Mouse (Mus musculus) ES-E14 (cell line): ENCODE data around the gene Gtf3c1. TPM values are rescaled to one million over a fixed set of nuclear protein-coding genes. Genes with fewer than 3 reads are reported as not detected.

ENCODE experiments used
- DNase-seq: peaks from one replicate; pipeline ENCODE4 v3.0.0-alpha.2; 2013; ENCODE audit warnings: low read depth, low spot score
- H3K27ac ChIP-seq: 2 replicates; pipeline ENCODE4 v1.5.1; 2012; ENCODE audit warnings: low read depth, mild to moderate bottlenecking, low read length, moderate library complexity, mixed read lengths; ENCODE audit not compliant: poor library complexity, insufficient read depth, severe bottlenecking
- H3K36me3 ChIP-seq: 2 replicates; pipeline ENCODE4 v1.6.1; 2012; ENCODE audit warnings: mild to moderate bottlenecking, low read length, moderate library complexity, mixed read lengths; ENCODE audit not compliant: control insufficient read depth, poor library complexity, insufficient read depth, severe bottlenecking
- H3K4me1 ChIP-seq, 2 experiments: fragments of 150-350 bp in 1 of 2; sonication (generic) in 1 of 2; 2 replicates each; pipeline ENCODE4 v1.6.1; 2012; ENCODE audit warnings: low read length in 2 of 2, mild to moderate bottlenecking in 1 of 2, mixed read lengths in 1 of 2; ENCODE audit not compliant: control insufficient read depth in 2 of 2, insufficient read depth in 2 of 2, poor library complexity in 1 of 2
- H3K4me3 ChIP-seq, 2 experiments: fragments of 150-350 bp in 1 of 2; sonication (generic) in 1 of 2; 2 replicates each; pipeline ENCODE4 v1.5.1; 2012; ENCODE audit warnings: low read length in 2 of 2, low read depth in 1 of 2, mild to moderate bottlenecking in 1 of 2, mixed read lengths in 1 of 2; ENCODE audit not compliant: insufficient read depth in 1 of 2, poor library complexity in 1 of 2, severe bottlenecking in 1 of 2
- H3K9ac ChIP-seq: 2 replicates; pipeline ENCODE4 v1.6.1; 2012; ENCODE audit warnings: low read depth, mild to moderate bottlenecking, low read length, mixed read lengths; ENCODE audit not compliant: poor library complexity, insufficient read depth, severe bottlenecking
- H3K9me3 ChIP-seq: fragments of 150-350 bp; sonication (generic); 2 replicates; pipeline ENCODE4 v1.6.1; 2012; ENCODE audit warnings: low read depth, mild to moderate bottlenecking, low read length; ENCODE audit not compliant: control insufficient read depth, insufficient read depth
- CHD2 ChIP-seq: IDR thresholded peaks from 2 replicates; pipeline ENCODE4 v1.6.1; 2014; ENCODE audit warnings: mild to moderate bottlenecking, low read depth, low read length, inconsistent platforms
- HCFC1 ChIP-seq: IDR thresholded peaks from 2 replicates; pipeline ENCODE4 v1.6.1; 2012; ENCODE audit warnings: low read length, inconsistent platforms, borderline replicate concordance; ENCODE audit not compliant: insufficient read depth
- MAFK ChIP-seq: IDR thresholded peaks from 2 replicates; pipeline ENCODE4 v1.6.1; 2014; ENCODE audit warnings: mild to moderate bottlenecking, low read depth, low read length, inconsistent platforms; ENCODE audit not compliant: insufficient read depth
- ZC3H11A ChIP-seq: IDR thresholded peaks from 2 replicates; pipeline ENCODE4 v1.6.1; 2012; ENCODE audit warnings: low read depth, mild to moderate bottlenecking, inconsistent platforms, low read length, borderline replicate concordance
- ZNF384 ChIP-seq: IDR thresholded peaks from 2 replicates; pipeline ENCODE4 v1.6.1; 2012; ENCODE audit warnings: low read depth, low read length, inconsistent platforms
- in situ Hi-C, 2 experiments: fragments of 600-800 bp; cut with MboI; formaldehyde crosslinking; loops; one replicate each; pipeline ENCODE4 v1.15.1; 2025; ENCODE audit warnings: low sequenced_read_pairs in 2 of 2, inconsistent platforms in 1 of 2; ENCODE audit not compliant: unreplicated experiment in 2 of 2
- total RNA-seq: library from RNA; depleted of rRNA; stranded (reverse); fragments of 300-350 nt; gene quantifications from 2 replicates; pipeline ENCODE4 v1.2.3, GENCODE M21; 2012

Gene Gtf3c1
- total RNA-seq, 1 experiment = 83.5 TPM

DNA sequence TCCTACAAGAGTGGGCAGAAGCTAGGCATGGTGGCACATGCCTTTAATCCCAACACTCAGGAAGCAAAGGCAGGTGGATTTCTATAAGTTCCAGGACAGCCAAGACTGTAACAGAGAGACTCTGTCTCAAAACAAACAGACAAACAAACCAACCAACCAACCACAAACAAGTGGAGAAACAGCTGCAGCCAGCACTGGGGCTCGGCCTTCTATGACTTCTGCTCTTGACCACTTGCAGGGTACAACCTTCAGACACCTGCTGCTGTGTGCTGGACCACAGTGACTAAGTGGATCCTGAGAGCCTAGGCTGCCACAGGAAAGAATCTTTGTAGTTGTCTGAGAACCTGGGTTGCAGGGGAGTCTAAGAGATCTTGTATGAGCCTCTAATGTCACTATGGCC, 58.6 kb downstream of the Gtf3c1 start:
- Histone ChIP-seq H3K9ac (no peak overlapping the region), H3K9me3 (no peaks in the 10 kb centered on the region), H3K36me3 (peaks cover 62% of the 10 kb centered on the region), H3K27ac (no peak overlapping the region), H3K4me1 (no peaks in the 10 kb centered on the region), H3K4me3 (no peak overlapping the region)
- TF ChIP-seq MAFK = no peak
- TF ChIP-seq ZC3H11A = no peak
- TF ChIP-seq HCFC1 = no peak
- no peak for TF ChIP-seq ZNF384
- TF ChIP-seq CHD2 = no peak
- in situ Hi-C loops = no loop called here
- no peak for DNase-seq

DNA sequence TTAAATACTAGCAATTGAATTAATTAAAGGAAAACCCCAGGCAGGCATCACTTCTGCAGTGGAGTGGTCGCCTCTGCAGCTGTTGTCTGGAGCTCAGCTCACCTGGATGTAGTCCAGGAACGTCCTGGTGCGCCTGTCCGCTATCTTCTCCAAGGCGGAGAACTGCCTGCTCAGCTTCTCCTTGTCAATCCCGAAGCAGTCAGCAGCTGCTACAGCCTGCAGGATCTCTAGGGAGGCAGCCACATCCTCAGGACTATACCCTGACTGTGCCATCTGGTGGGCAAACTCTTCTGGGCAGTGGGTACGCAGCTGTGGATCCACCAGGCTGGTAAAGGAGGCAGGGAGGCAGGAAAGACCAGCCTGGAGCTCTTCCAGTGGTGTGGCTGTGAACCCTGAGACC, 62.2 kb downstream of the Gtf3c1 start:
- Histone ChIP-seq H3K27ac (no peak overlapping the region), H3K4me3 (no peak overlapping the region), H3K4me1 (no peaks in the 10 kb centered on the region), H3K36me3 (peaks cover 83% of the 10 kb centered on the region), H3K9ac (no peak overlapping the region), H3K9me3 (no peaks in the 10 kb centered on the region)
- TF ChIP-seq ZC3H11A (no peak), MAFK (no peak), HCFC1 (no peak), ZNF384 (no peak), CHD2 (no peak)
- in situ Hi-C loops = no loop called here
- DNase-seq = no peak

DNA sequence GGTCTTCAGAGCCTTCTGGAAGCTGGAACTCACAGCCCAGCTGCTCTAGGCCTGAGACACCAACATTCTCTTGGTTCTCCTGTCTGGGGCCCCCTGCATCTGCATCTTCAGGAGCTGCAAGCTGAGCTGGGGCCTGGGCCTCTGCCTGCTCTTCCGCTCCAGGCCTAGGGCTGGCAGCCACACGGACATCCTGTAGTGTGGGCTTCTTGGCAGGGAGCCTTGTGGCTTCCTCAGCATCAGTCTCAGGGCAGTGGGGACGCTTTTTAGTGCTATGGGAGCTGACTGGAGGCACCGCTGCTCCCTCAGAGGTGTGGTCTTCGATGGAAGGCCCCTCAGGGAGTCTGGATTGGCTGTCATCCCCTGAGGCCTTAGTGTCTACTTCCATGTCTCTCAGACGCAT, 63.7 kb downstream of the Gtf3c1 start:
- in situ Hi-C loops = no loop called here
- Histone ChIP-seq H3K4me1 (no peaks in the 10 kb centered on the region), H3K36me3 (peaks cover 82% of the 10 kb centered on the region), H3K9me3 (no peaks in the 10 kb centered on the region), H3K9ac (no peak overlapping the region), H3K4me3 (no peak overlapping the region), H3K27ac (no peak overlapping the region)
- no peak for DNase-seq
- TF ChIP-seq MAFK (no peak), ZC3H11A (no peak), CHD2 (no peak), ZNF384 (no peak), HCFC1 (no peak)

DNA sequence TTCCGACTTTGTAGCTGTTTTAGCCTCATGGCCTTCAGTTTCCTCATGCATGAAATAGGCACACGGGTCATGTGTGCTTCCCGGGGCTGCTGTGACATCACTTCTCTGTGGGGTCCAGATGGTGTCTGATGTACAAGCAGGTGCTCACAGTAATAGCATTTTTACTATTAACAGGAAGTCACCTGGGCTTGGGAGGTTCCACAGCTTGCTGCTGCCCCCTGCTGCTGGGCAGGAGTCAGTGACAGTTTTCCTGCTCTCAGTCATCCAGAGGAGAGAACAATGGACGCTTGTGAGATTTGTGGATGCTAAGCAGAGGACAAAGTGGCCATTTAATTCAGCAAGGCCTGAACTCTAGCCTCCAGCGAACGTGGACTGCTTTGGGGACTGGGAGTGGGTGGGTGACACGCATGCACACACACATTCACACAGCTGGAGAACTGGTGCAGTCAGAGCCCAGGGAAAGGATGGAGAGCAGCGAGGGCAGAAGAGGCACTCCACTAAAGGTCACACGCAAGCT, 68.7 kb downstream of the Gtf3c1 start:
- Histone ChIP-seq H3K4me3 (no peak overlapping the region), H3K27ac (no peak overlapping the region), H3K9ac (no peak overlapping the region), H3K4me1 (no peaks in the 10 kb centered on the region), H3K36me3 (peaks cover 39% of the 10 kb centered on the region), H3K9me3 (no peaks in the 10 kb centered on the region)
- peak; percentile 35 for DNase-seq
- in situ Hi-C loops = no loop called here
- TF ChIP-seq ZNF384 = no peak
- TF ChIP-seq ZC3H11A = peak; percentile 63; the same call in 1 of the 2 replicates
- no peak for TF ChIP-seq MAFK

DNA sequence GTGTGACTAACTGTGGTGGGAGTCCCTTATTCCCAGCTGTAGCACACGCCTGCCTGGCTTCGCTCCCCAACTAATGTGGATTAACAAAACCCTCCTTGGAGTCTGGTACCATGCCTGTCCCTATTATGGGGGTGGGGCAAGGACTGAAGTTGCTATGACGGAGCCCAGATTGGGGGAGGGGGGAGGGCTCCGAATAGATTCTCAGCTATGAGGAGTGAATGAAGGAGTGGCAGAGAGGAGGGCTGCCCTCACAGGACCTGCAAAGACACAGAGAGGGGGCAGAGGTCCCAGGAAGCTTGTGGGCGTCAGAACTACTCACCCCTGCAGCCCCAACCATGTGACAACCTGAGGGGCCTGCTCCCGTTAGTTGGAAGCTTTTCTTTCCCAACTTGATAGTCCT, 69.2 kb downstream of the Gtf3c1 start:
- DNase-seq = no peak
- peaks cover 33% of the 10 kb centered on the region for H3K36me3 ChIP-seq
- H3K4me3 ChIP-seq = no peak overlapping the region
- H3K9ac ChIP-seq = no peak overlapping the region
- no peaks in the 10 kb centered on the region for H3K4me1 ChIP-seq
- TF ChIP-seq HCFC1 (no peak), CHD2 (no peak), ZC3H11A (no peak), ZNF384 (no peak), MAFK (no peak)
- H3K27ac ChIP-seq = no peak overlapping the region
- in situ Hi-C loops = no loop called here
- no peaks in the 10 kb centered on the region for H3K9me3 ChIP-seq
